Mouse (Mus musculus) stomach, adult 2 months (tissue): ENCODE results near the gene Eps15l1. TPM values are rescaled to one million over a fixed set of nuclear protein-coding genes. Genes with fewer than 3 reads are reported as not detected.

Experiments
- polyA plus RNA-seq: library from polyadenylated mRNA; depleted of rRNA; stranded (reverse); fragments of >200 nt; gene quantifications from 2 replicates; pipeline ENCODE4 v1.2.3, GENCODE M21; 2012; rRNA removed

Gene Eps15l1
- 10.4 and 13.6 TPM in 2 replicates for polyA plus RNA-seq

DNA sequence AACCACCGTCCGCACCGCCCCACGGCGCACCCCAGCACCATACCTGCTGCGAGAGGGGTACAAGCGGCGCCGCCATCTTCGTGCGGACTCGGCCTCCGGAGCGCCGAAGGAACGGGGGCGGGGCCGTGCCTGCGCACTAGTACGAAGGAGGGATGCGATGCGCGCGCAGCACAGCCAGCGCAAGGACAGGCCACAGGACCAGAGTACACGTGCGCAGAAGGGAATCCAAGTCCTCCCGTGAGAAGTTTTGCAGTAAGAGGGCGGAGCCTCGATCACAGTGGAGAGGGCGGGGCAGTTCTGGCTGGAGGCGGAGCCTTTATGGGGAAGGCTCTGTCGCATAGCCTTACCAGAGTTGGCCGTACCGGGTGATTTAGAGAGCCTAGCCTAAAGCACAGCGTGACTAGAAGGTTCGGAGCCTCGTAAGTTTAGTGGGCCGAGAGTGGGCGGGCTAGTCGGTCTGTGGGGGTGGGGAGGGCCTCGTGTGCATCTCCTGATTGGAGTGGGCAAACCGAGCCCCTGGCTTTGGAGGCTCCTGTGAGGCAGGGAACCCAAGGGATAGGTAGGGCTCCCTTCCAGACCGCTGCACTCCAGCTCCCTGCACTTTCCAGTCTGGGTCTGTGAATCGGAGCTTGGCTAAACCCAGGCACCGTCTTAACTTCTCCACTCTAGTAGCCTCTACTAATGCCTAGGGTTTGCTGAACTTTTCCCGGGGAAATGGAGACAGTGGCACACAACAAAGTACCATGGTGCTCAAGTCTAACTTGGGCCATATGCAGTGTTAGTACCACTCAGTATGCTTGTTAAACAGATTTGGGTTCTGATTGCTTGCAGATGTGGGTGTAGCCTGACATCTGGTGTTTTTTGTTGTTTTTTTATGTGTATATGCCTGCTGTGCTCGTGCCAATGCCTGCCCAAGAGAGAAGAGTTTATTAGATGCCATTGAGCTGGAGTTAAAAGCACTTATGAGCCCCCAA, at the start of gene Eps15l1:
Eps15l1 (minus strand) TSS at position 99 of the 974 bp plus-strand sequence.

DNA sequence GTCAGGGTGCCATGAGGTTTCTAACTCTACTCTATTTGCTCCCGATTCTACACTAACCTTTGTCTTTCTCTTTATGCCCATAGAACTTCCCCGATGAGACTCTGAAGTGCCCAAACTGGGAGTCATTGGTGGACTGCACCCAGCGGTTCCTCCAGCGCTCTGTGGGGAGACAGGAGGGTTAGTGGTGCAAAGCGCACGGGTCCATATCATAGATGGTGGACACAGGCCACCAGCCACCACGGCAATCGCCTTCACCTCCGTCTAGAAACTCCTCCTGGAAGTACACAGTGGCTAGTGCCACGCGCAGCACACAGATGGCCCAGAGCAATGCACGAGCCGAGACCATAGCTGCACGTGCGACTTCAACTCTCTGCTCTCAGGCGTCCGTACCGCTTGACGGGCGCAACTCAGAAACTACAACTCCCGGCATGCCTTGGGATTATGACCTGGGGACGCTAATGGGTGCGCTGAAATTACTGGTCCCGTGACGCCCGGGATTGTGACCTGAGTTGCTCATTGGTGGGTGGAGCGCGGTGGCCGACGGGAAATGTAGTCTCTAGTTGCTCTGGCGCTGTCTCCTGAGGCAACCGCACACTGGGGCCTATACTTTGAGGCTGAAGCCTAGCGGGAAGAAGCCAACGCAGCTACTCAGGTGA, 22.2 kb upstream of the Eps15l1 start, which contains the start of the genes Calr3 and 1700030K09Rik:
Calr3 (minus strand) TSS at position 533 of the 656 bp plus-strand sequence.
1700030K09Rik (plus strand) TSS at position 543 of the 656 bp plus-strand sequence.

DNA sequence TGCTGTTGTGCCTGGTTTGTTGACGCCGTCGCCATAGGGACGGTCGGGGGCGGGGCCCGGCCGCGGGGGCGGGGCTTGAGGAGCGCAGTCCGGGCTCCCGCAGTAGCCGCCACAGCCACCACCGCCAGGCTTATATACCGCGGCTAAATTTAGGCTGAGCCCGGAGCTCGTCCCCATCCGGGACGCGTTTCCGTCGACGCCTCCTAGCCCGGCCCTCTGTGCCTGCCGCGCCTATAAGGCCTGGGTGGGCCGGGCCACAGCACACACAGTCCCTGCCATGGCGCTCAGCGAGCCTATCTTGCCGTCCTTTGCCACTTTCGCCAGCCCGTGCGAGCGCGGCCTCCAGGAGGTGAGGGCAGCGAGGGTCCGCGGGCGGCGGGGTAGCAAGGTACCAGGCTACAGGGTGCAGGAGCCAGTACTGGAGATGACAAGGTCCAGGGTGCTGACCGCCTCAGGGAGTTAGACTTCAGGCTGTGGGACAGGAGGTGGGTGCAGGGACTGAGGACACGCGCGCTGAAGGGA, 102.4 kb downstream of the Eps15l1 start, which contains the start of gene Klf2:
Klf2 (plus strand) TSS at position 233 of the 522 bp plus-strand sequence.

DNA sequence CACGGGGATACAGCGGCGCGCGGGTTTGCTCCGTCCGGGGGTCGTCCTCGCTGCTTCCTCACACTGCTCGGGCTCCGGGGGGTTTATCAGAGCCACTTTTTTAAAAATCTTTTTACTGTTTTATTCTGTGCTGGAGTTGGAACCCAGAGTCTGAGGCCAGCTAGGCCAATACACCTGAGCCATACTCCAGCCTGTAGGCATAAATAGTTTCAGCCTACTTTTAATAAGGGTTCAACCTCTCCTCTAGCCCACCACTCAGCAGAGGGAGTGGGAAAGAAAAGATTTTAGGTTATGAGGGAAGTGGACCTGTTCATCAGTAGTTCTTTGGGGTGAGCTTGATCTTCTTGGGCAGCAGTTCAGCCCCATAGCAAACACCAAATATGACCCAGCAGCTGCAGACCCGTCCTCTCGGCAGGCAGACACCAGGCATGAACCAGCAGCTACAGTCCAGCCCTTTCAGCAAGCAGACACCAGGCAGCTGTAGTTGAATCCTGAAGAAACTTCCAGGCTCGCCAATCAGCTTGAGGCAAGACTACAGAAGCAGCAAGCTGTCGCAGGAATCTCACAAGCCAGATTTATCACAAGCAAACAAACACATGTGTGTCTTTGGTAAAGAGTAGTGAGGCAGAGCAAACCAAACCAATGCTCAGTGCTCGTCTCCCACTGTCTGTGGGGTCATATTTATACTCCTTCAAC, 115.9 kb downstream of the Eps15l1 start, which contains the start of gene Gm10282:
Gm10282 (minus strand) TSS at position 51 of the 696 bp plus-strand sequence.

Other genes starting within 250 kb of the Eps15l1 start
- 2.1 and 2.7 TPM in 2 replicates for gene Hsh2d, start 231.8 kb downstream of the Eps15l1 start, polyA plus RNA-seq
- gene Cib3, start 208.6 kb downstream of the Eps15l1 start, polyA plus RNA-seq = 0.16 TPM in 1 of 2 replicates, not detected in the other
- gene Gm11034, start 207.8 kb downstream of the Eps15l1 start, polyA plus RNA-seq = not detected in 2 replicates
- gene Fam32a, start 201.7 kb downstream of the Eps15l1 start, polyA plus RNA-seq = 14.5 and 17.2 TPM in 2 replicates
- 19.7 and 21.1 TPM in 2 replicates for gene Ap1m1, start 181.4 kb downstream of the Eps15l1 start, polyA plus RNA-seq
- 0.06 TPM in 1 of 2 replicates, not detected in the other for gene Gm10282, start 116.2 kb downstream of the Eps15l1 start, polyA plus RNA-seq
- gene Klf2, start 102.4 kb downstream of the Eps15l1 start, polyA plus RNA-seq = 17.2 and 35.7 TPM in 2 replicates
- gene Calr3, start 22.4 kb upstream of the Eps15l1 start, polyA plus RNA-seq = not detected in 2 replicates
- 2.2 and 2.8 TPM in 2 replicates for gene 1700030K09Rik, start 22.4 kb upstream of the Eps15l1 start, polyA plus RNA-seq
- gene Cherp, start 53.8 kb upstream of the Eps15l1 start, polyA plus RNA-seq = 18.8 and 22.3 TPM in 2 replicates
- gene Slc35e1, start 71.2 kb upstream of the Eps15l1 start, polyA plus RNA-seq = 27.9 and 31.7 TPM in 2 replicates
- 5.9 and 6.6 TPM in 2 replicates for gene Med26, start 126.8 kb upstream of the Eps15l1 start, polyA plus RNA-seq
- gene Smim7, start 149.6 kb upstream of the Eps15l1 start, polyA plus RNA-seq = 13.7 and 17.9 TPM in 2 replicates
- gene Tmem38a, start 150.6 kb upstream of the Eps15l1 start, polyA plus RNA-seq = 23.7 and 28.3 TPM in 2 replicates
- 0.03 TPM in 1 of 2 replicates, not detected in the other for gene Nwd1, start 225.3 kb upstream of the Eps15l1 start, polyA plus RNA-seq